8 mouse cellular contexts compared by ENCODE assay signal in genomic region chr1:155028735-155029134, GRCm38 (mm10).
DNase-seq lines count a peak whose midpoint lies in the region; TF ChIP-seq lines count a peak whose summit lies in the region.

No protein-coding gene starts in this region.

- no peak overlapping the region for H3K27ac ChIP-seq in liver, adult 2 months (replicated peaks; ENCODE audit: insufficient read depth, low read depth, low read length)
- no peak overlapping the region for H3K27ac ChIP-seq in cerebellum, adult 2 months (ENCODE audit: insufficient read depth, low read length)

- H3K4me1 ChIP-seq in liver, adult 2 months (ENCODE audit: control insufficient read depth, insufficient read depth, low read length) = no peaks in the 10 kb centered on the region
- no peaks in the 10 kb centered on the region for H3K4me1 ChIP-seq in cerebellum, adult 2 months (ENCODE audit: control insufficient read depth, insufficient read depth, low read length)

- H3K79me2 ChIP-seq in liver, adult 2 months (ENCODE audit: control insufficient read depth, insufficient read depth, low read length) = no peaks in the 10 kb centered on the region

- intact Hi-C loops in heart, postnatal 36 days (cut with DNase I) = no loop called here

- peak; percentile 97 for DNase-seq in heart, adult 11 months
- DNase-seq in heart, postnatal 36 days = no peak
- DNase-seq in thymus, adult 18-20 months = peak; percentile 31 to 47
- DNase-seq in thymus, postnatal 4 days = no peak
- no peak for DNase-seq in liver, adult 2 months (ENCODE audit: extremely low read depth, low read depth, low spot score)
- peak; percentile 23 to 25 for DNase-seq in thymus, postnatal 10 days (ENCODE audit: low spot score in 2 of 2)
- no peak for DNase-seq in cerebellum, adult 11 months
- no peak for DNase-seq in cerebellum, adult 2 months

- H3K27me3 ChIP-seq in liver, adult 2 months (ENCODE audit: control insufficient read depth, insufficient read depth, low read length) = no peaks in the 10 kb centered on the region
- no peaks in the 10 kb centered on the region for H3K27me3 ChIP-seq in cerebellum, adult 2 months (ENCODE audit: control insufficient read depth, insufficient read depth, low read length)

- peak overlapping the region; percentile 41 for H3K9ac ChIP-seq in liver, adult 2 months (ENCODE audit: low read depth, low read length)

- peak overlapping the region; percentile 35; the same call in 1 of the 2 replicates for H3K4me3 ChIP-seq in liver, adult 2 months (ENCODE audit: insufficient read depth, low read depth, low read length)
- no peak overlapping the region for H3K4me3 ChIP-seq in cerebellum, adult 2 months (replicated peaks; ENCODE audit: insufficient read depth, low read depth, low read length)

- no peak for TF ChIP-seq CTCF in liver, adult 2 months (IDR thresholded peaks at IDR 0.05; ENCODE audit: low read depth, low read length)
- no peak for TF ChIP-seq CTCF in cerebellum, adult 2 months (IDR thresholded peaks at IDR 0.05; ENCODE audit: borderline replicate concordance, insufficient read depth, low read depth, low read length)

- no peaks in the 10 kb centered on the region for H3K36me3 ChIP-seq in liver, adult 2 months (ENCODE audit: control insufficient read depth, insufficient read depth, low read length)

- WGBS in liver, adult 2 months = 38% methylated on average over 5 of the region's 5 CpGs
- WGBS in cerebellum, adult 2 months = 78% methylated on average over 5 of the region's 5 CpGs

- TF ChIP-seq POLR2A in liver, adult 2 months (IDR thresholded peaks at IDR 0.05; ENCODE audit: extremely low read depth, insufficient read depth, low read length) = no peak
- no peak for TF ChIP-seq POLR2A in cerebellum, adult 2 months (IDR thresholded peaks at IDR 0.05; ENCODE audit: borderline replicate concordance, insufficient read depth, low read length)

Comparison
In these comparisons a context has a peak if more than half of its experiments do, and no peak if none do; other contexts are left out.
1. DNase-seq: peak in heart, adult 11 months (single experiment), thymus, adult 18-20 months (2 of 2) and thymus, postnatal 10 days (2 of 2); none in heart, postnatal 36 days (0 of 2), thymus, postnatal 4 days (single experiment), liver, adult 2 months (single experiment), cerebellum, adult 11 months (single experiment) and cerebellum, adult 2 months (0 of 2).